Mouse (Mus musculus) cerebellum, postnatal 4 days (tissue): ENCODE results near the gene Tmem206.

Experiments used
- DNase-seq, 2 experiments: peaks; one replicate each; pipeline ENCODE4 v3.0.0; 2022; ENCODE audit warnings: low spot score in 2 of 2, mixed read lengths in 1 of 2

The Tmem206 gene

GRCm38 (mm10) chr1:191350355-191350754 lies 24.6 kb downstream of the Tmem206 start:
- DNase-seq = no peak

- DNase-seq = peak in 1 of 2 experiments; percentile 53
These were observed 27.2 kb downstream of the Tmem206 start for GRCm38 (mm10) chr1:191352786-191353488.

GRCm38 (mm10) chr1:191353836-191354235 lies 28.1 kb downstream of the Tmem206 start:
- DNase-seq = no peak

- no peak for DNase-seq
These were observed 31.2 kb downstream of the Tmem206 start for GRCm38 (mm10) chr1:191356936-191357335.

- no peak for DNase-seq
These were observed 33.8 kb downstream of the Tmem206 start for GRCm38 (mm10) chr1:191359478-191359877.

GRCm38 (mm10) chr1:191362412-191362811 lies 36.7 kb downstream of the Tmem206 start:
- DNase-seq = no peak

- no peak for DNase-seq
These were observed 38.8 kb downstream of the Tmem206 start for GRCm38 (mm10) chr1:191364477-191364876.

GRCm38 (mm10) chr1:191368193-191368592 lies 42.5 kb downstream of the Tmem206 start:
- no peak for DNase-seq

GRCm38 (mm10) chr1:191369140-191369539 lies 43.4 kb downstream of the Tmem206 start:
- no peak for DNase-seq

GRCm38 (mm10) chr1:191374993-191375643 lies 49.4 kb downstream of the Tmem206 start:
- DNase-seq = no peak

GRCm38 (mm10) chr1:191375644-191375998 lies 49.9 kb downstream of the Tmem206 start:
- no peak for DNase-seq

- DNase-seq = no peak
These were observed 52.4 kb downstream of the Tmem206 start for GRCm38 (mm10) chr1:191378080-191378479.

- no peak for DNase-seq
These were observed 55.1 kb downstream of the Tmem206 start for GRCm38 (mm10) chr1:191380843-191381242.

- DNase-seq = no peak
These were observed 56.4 kb downstream of the Tmem206 start for GRCm38 (mm10) chr1:191381955-191382736.

GRCm38 (mm10) chr1:191384786-191385430 lies 59.2 kb downstream of the Tmem206 start:
- DNase-seq = no peak

- DNase-seq = peak in 1 of 2 experiments; percentile 30
These were observed 65.6 kb downstream of the Tmem206 start for GRCm38 (mm10) chr1:191391311-191391710.

- DNase-seq = no peak
These were observed 67.8 kb downstream of the Tmem206 start for GRCm38 (mm10) chr1:191393536-191393935.

GRCm38 (mm10) chr1:191394126-191394525 lies 68.4 kb downstream of the Tmem206 start:
- DNase-seq = no peak

- no peak for DNase-seq
These were observed 69.5 kb downstream of the Tmem206 start for GRCm38 (mm10) chr1:191395200-191395599.

- peak in 1 of 2 experiments; percentile 31 for DNase-seq
These were observed 70.2 kb downstream of the Tmem206 start for GRCm38 (mm10) chr1:191395871-191396433.

GRCm38 (mm10) chr1:191396446-191396845 lies 70.7 kb downstream of the Tmem206 start:
- no peak for DNase-seq
